In genomic region chr10:88761524-88762212, GRCm38 (mm10) we compare ENCODE assay signal across 23 mouse cellular contexts. TPM values are rescaled to one million over a fixed set of nuclear protein-coding genes. Genes with fewer than 3 reads are reported as not detected.
DNase-seq lines count a peak whose midpoint lies in the region; ATAC-seq and TF ChIP-seq lines count a peak whose summit lies in the region.
"Had no signal": no experiment of that assay in that cellular context is flagged by ENCODE, and none has a peak within 500 bp of the region (broad histone marks: within the 10 kb centered on the region; RNA-seq: fewer than 3 reads in every experiment).

No protein-coding gene starts in this region.

- WGBS in kidney, postnatal 0 days, result 91% methylated on average over 13 of the region's 13 CpGs

- H3K9ac ChIP-seq in kidney, postnatal 0 days (ENCODE audit: low read depth, low read length), result no peak overlapping the region
- H3K9ac ChIP-seq: heart, embryonic 15.5 days; hindbrain, embryonic 15.5 days; limb, embryonic 13.5 days; liver, embryonic 12.5 days; midbrain, embryonic 13.5 days had no signal

- H3K27me3 ChIP-seq in kidney, postnatal 0 days (ENCODE audit: insufficient read depth, low read length), result no peaks in the 10 kb centered on the region
- H3K27me3 ChIP-seq: heart, embryonic 15.5 days; hindbrain, embryonic 15.5 days; limb, embryonic 13.5 days; liver, embryonic 12.5 days; midbrain, embryonic 13.5 days had no signal

- no peak overlapping the region for H3K27ac ChIP-seq in kidney, postnatal 0 days
- H3K27ac ChIP-seq: heart, embryonic 15.5 days; hindbrain, embryonic 15.5 days; limb, embryonic 13.5 days; liver, embryonic 12.5 days; midbrain, embryonic 13.5 days had no signal

- no peaks in the 10 kb centered on the region for H3K4me1 ChIP-seq in kidney, postnatal 0 days (replicated peaks; ENCODE audit: insufficient read depth, low read length)
- H3K4me1 ChIP-seq: heart, embryonic 15.5 days; hindbrain, embryonic 15.5 days; limb, embryonic 13.5 days; liver, embryonic 12.5 days; midbrain, embryonic 13.5 days had no signal

- H3K36me3 ChIP-seq in kidney, postnatal 0 days (ENCODE audit: insufficient read depth, low read length), result peaks cover 42% of the 10 kb centered on the region

- intact Hi-C loops in left cerebral cortex, postnatal 25 days (cut with DNase I), result no loop called here

- H3K4me2 ChIP-seq in kidney, postnatal 0 days (ENCODE audit: low read length), result no peak overlapping the region
- H3K4me2 ChIP-seq: heart, embryonic 15.5 days; hindbrain, embryonic 15.5 days; limb, embryonic 13.5 days; liver, embryonic 12.5 days; midbrain, embryonic 13.5 days had no signal

- peak; percentile 76 for ATAC-seq in frontal cortex, adult (ENCODE audit: low TSS enrichment)
- no peak for ATAC-seq in kidney, postnatal 0 days (replicated peaks; ENCODE audit: low FRiP score, low read depth)
- ATAC-seq: forebrain, embryonic 14.5 days; liver, embryonic 12.5 days; midbrain, embryonic 13.5 days had no signal

- no peak for DNase-seq in frontal cortex, adult 2 months (ENCODE audit: extremely low spot score in 1 of 2, low spot score in 1 of 2)
- DNase-seq in kidney, postnatal 0 days (ENCODE audit: low spot score), result peak; percentile 35
- no peak for DNase-seq in kidney, postnatal 36 days
- peak; percentile 6 to 11 for DNase-seq in left cerebral cortex, postnatal 25 days (ENCODE audit: low spot score in 2 of 2)
- no peak for DNase-seq in left cerebral cortex, adult 11 months (ENCODE audit: low spot score)
- peak; percentile 12 to 30 for DNase-seq in layer of hippocampus, postnatal 14 days (ENCODE audit: low spot score in 2 of 2)
- no peak for DNase-seq in cerebellum, postnatal 4 days (ENCODE audit: low spot score in 2 of 2)
- DNase-seq: adrenal gland, postnatal 14 days; cerebellum, adult 8-10 months; cerebellum, postnatal 36 days; gastrocnemius, postnatal 14 days; lung, adult 18-20 months; lung, postnatal 10 days; right cerebral cortex, postnatal 4 days; thymus, adult 2 months; thymus, postnatal 4 days had no signal

- H3K9me3 ChIP-seq in kidney, postnatal 0 days (replicated peaks; ENCODE audit: low read length), result no peaks in the 10 kb centered on the region
- H3K9me3 ChIP-seq: heart, embryonic 15.5 days; hindbrain, embryonic 15.5 days; limb, embryonic 13.5 days; liver, embryonic 12.5 days; midbrain, embryonic 13.5 days had no signal

- no peak overlapping the region for H3K4me3 ChIP-seq in kidney, postnatal 0 days (replicated peaks; ENCODE audit: low read depth, low read length)
- H3K4me3 ChIP-seq: heart, embryonic 15.5 days; hindbrain, embryonic 15.5 days; limb, embryonic 13.5 days; liver, embryonic 12.5 days; midbrain, embryonic 13.5 days had no signal

- TF ChIP-seq CTCF in kidney, postnatal 0 days (IDR thresholded peaks at IDR 0.05; ENCODE audit: low read depth), result no peak

RNA-seq across cellular contexts. Expression of gene Arl1, which starts 31.0 kb away (rescaled TPM):
- 124 and 126 TPM in 2 replicates for polyA plus RNA-seq in frontal cortex, adult 2 months (2012; rRNA removed)
- 186 and 194 TPM in 2 replicates for polyA plus RNA-seq in kidney, postnatal 0 days (2015; fragmentation: Nextera tagmentation; extraction: Ambion mirVana)
- total RNA-seq in left cerebral cortex, postnatal 25 days (2021), result 100 to 1,000 TPM; 125 to 129 TPM
- total RNA-seq in layer of hippocampus, postnatal 14 days (2021), result 100 to 1,000 TPM; 124 to 129 TPM

Comparison
In these comparisons a context has a peak if more than half of its experiments do, and no peak if none do; other contexts are left out.
1. DNase-seq: peak in kidney, postnatal 0 days (single experiment), left cerebral cortex, postnatal 25 days (2 of 2) and layer of hippocampus, postnatal 14 days (2 of 2); none in frontal cortex, adult 2 months (0 of 2), kidney, postnatal 36 days (0 of 2), left cerebral cortex, adult 11 months (single experiment) and cerebellum, postnatal 4 days (0 of 2).